Mouse (Mus musculus) A20 (cell line): ENCODE results near the gene Icam1.
"Not testable (repeated sequence)": the region's sequence is repeated elsewhere in the genome, so short reads cannot be mapped to it uniquely, and the experiment has no call there.

Experiments used
- DNase-seq: peaks from one replicate; pipeline ENCODE4 v3.0.0-alpha.2; 2011; ENCODE audit warnings: low read depth, low spot score

Gene Icam1

DNA sequence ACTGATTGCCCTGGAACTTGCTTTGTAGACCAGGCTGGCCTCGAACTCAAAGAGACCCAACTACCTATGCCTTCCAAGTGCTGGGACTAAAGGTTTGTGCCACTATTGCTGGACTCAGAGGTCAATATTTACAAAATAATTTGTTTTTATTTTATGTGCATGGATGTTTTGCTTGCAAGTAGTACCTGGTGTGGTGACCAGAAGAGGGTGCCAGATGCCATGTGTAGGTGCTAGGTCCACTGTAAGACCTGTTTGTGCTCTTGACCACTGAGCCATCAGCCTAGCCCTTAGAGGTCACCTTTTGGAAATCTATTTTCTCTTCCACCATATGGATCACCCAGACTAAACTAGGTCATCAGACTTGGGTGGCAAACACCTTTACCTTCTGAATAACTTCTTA is 6.9 kb downstream of the Icam1 start:
- DNase-seq = no peak

GRCm38 (mm10) chr9:21025258-21025810 is 9.5 kb downstream of the Icam1 start:
- DNase-seq = no peak

DNA sequence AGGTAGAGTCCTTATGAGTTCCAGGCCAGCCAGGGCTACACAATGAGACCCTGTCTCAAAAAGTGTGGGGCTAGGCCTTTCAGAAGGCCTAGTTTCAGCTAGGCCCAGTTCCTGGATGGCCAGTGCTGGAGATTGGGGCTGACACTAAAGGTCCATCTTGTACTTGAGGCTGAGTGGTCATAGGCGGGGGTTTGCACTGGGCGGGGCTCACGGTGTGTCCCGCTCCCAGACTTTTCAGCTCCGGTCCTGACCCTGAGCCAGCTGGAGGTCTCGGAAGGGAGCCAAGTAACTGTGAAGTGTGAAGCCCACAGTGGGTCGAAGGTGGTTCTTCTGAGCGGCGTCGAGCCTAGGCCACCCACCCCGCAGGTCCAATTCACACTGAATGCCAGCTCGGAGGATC is 11.1 kb downstream of the Icam1 start:
- no peak for DNase-seq

DNA sequence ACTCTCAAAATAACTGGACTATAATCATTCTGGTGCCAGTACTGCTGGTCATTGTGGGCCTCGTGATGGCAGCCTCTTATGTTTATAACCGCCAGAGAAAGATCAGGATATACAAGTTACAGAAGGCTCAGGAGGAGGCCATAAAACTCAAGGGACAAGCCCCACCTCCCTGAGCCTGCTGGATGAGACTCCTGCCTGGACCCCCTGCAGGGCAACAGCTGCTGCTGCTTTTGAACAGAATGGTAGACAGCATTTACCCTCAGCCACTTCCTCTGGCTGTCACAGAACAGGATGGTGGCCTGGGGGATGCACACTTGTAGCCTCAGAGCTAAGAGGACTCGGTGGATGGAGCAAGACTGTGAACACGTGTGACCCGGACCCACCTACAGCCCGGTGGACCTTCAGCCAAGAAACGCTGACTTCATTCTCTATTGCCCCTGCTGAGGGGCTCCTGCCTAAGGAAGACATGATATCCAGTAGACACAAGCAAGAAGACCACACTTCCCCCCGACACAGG is 12.0 kb downstream of the Icam1 start:
- DNase-seq = no peak

DNA sequence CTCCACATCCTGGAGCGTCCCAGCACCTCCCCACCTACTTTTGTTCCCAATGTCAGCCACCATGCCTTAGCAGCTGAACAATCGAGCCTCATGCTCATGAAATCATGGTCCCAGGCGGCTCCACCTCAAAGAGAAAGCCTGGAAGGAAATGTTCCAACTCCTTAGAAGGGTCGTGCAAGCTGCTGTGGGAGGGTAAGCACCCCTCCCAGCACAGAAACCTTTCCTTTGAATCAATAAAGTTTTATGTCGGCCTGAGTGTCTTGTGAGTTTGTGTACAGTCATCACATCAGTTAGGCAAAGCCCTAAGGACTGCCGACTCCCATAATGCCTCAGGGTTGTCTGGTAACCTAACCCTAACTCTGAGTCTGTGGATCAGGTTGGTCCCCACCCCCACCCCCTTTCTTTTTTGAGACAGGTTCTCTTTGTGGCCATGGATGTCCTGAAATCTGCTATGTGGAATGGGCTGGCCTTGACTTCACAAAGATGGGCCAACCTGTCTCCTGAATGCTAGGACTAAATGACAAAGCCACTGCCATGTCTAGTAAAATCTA is 12.8 kb downstream of the Icam1 start:
- DNase-seq = no peak

- DNase-seq = peak; percentile 67
These were observed 13.7 kb downstream of the Icam1 start, which contains the start of gene Icam4 for GRCm38 (mm10) chr9:21029291-21030054. TSS of gene Icam4 (plus strand) at chr9:21029373.

GRCm38 (mm10) chr9:21030055-21030600 is 14.3 kb downstream of the Icam1 start:
- DNase-seq = no peak

DNA sequence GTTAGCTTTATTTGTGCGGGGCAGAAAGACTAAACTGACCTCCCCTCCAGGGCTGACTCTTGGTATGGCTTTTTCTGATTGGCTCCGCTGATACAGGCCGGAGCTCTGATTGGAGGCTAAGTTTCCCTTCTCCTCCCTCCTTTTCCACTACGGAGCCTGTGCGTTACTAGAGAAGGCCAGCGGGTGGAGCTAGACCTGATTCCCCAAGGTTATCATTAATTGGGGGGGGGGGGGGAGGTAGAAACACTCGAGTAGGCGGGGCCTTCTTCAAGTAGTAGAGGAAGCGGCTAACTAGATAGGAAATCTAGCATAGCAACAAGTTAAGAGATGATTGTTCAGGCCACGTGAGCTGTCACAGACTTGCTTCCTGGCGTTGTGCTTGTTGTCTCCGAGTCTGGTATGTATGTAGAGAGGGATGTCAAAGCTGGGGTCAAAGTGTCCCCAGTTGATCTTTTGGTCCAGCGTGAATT is 15.0 kb downstream of the Icam1 start:
- DNase-seq = peak; percentile 90

DNA sequence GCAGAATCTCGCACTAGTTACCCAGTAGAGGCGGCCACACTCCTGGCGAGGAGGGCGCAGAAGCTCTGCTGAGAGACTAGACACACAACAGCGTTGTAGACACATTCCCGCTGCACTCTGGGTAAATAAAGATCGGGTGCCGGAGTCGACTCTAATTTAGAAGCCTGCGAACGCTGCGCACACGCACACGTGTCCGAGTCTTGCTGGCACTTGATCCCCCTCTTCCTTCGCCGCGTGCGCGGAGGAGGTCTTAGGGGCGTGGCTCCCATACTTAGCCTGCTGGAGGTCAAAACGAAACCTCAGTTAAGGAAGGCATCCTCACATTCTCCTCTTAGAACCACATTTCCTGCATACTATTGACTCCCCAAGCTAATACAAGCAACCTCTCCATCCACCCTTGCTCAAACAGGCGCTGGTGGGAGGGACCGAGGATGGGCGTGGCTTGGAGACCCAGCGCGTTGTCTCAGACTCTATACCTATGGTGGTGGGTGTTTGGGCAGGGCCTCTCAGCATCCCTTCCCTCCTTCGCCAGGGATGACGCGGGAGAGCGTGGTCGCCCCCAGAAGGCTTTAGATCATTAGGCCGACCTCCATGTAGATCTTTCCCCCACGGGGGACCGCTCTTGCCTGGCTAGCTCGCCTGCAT is 15.6 kb downstream of the Icam1 start:
- peak; percentile 77 for DNase-seq

- DNase-seq = peak; percentile 51
These were observed 16.1 kb downstream of the Icam1 start, which contains the start of gene Icam5 for GRCm38 (mm10) chr9:21031896-21032351. TSS of gene Icam5 (plus strand) at chr9:21032073.

GRCm38 (mm10) chr9:21032491-21032890 is 16.7 kb downstream of the Icam1 start:
- no peak for DNase-seq

- DNase-seq = peak; percentile 87
These were observed 17.4 kb downstream of the Icam1 start for GRCm38 (mm10) chr9:21033136-21033535.

- DNase-seq = no peak
These were observed 18.8 kb downstream of the Icam1 start for GRCm38 (mm10) chr9:21034481-21035085.

DNA sequence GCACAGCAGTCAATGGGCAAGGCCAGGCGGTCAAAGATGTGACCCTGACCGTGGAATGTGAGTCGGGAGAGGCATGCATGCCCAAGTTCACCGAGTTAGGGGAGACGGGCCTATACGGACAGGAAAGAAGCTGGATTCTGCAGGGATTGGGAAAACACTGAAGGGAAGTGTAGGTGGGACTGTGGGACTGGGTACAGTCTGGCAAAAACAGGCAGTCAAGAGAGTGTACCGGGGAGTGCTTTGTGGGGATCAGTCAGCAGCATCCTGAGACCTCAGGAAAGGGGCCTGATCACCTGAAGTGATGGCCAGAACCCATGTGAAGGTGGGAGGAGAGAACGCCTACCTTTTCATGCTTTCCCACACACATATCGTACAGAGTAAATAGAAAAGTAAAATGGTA is 19.8 kb downstream of the Icam1 start:
- DNase-seq = no peak

GRCm38 (mm10) chr9:21036161-21036560 is 20.4 kb downstream of the Icam1 start:
- DNase-seq = no peak

DNA sequence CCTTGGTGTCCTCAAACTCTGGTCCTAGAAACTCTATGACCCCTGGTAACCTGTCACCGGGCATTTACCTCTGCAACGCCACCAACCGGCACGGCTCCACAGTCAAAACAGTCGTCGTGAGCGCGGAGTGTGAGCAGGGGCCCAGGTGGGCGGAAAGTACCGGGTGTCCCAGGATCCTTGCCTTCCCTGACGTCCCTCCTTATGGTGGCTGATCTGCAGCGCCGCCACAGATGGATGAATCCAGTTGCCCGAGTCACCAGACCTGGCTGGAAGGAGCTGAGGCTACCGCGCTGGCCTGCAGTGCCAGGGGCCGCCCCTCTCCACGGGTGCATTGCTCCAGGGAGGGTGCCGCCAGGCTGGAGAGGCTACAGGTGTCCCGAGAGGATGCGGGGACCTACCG is 20.9 kb downstream of the Icam1 start:
- DNase-seq = no peak

GRCm38 (mm10) chr9:21037481-21037891 is 21.7 kb downstream of the Icam1 start:
- no peak for DNase-seq

GRCm38 (mm10) chr9:21039779-21040178 is 24.0 kb downstream of the Icam1 start:
- no peak for DNase-seq

- DNase-seq = no peak
These were observed 25.5 kb downstream of the Icam1 start for GRCm38 (mm10) chr9:21041308-21041707.

DNA sequence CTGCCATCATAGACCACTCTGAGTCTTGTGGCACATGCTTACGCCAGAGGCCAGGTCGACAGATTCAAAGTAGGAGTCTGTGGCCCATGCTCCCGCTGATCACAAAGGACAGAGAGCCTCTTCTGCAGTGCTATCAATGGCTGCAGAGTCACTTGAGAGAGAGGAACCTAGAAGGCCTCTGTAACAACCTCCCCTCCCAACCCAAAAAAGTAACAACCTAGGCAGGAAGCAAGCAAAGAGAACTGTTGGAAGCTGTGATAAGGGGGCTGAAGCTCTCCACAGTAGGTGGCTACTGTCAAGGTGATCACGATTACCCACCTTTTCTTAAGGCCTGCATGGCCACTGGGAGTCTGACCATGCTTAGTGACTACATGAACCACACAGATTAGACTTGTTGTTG is 27.8 kb downstream of the Icam1 start:
- no peak for DNase-seq

DNA sequence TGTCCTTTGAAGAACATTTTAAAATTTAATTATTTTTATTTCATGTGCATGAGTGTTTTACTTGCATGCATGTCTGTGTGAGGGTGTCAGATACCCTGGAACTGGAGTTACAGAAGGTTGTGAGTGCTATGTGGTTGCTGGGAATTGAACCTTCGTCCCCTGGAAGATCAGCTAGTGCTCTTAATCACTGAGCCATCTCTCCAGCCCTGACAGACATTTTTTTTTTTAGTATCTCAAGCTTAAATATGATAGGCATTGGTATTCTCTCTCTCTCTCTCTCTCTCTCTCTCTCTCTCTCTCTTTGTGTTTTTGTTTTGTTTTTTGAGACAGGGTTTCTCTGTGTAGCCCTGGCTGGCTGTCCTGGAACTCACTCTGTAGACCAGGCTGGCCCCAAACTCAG is 29.0 kb downstream of the Icam1 start:
- DNase-seq = not testable (repeated sequence)
